Mouse (Mus musculus) adipose tissue, adult 10 weeks (tissue): Measurements from ENCODE around the gene Rgma. TPM values are rescaled to one million over a fixed set of nuclear protein-coding genes. Genes with fewer than 3 reads are reported as not detected.

ENCODE experiments used
- polyA plus RNA-seq: library from polyadenylated mRNA; stranded (reverse); fragments of 350-450 nt; fragmentation: Illumina TruSeq; extraction: RNeasy Lipid Tissue Mini Kit (QIAGEN cat#74804); gene quantifications from one replicate; pipeline ENCODE4 v1.2.3, GENCODE M21; 2014; ENCODE audit warnings: low read depth, low replicate concordance

The Rgma gene
- 21.2 TPM for polyA plus RNA-seq

GRCm38 (mm10) chr7:73375257-73376100 is at the start of gene Rgma:
TSS of gene Rgma (plus strand) at chr7:73375509.

Other genes with a start within 250 kb of the Rgma start
- 33.7 TPM for gene Chd2, start 166.3 kb downstream of the Rgma start, polyA plus RNA-seq